Mouse (Mus musculus) C2C12 (cell line): ENCODE results near the gene Gpx5.

Source experiments
- CEBPB ChIP-seq: IDR thresholded peaks from one replicate; pipeline ENCODE4 v1.6.1; 2011; ENCODE audit warnings: low read depth, mild to moderate bottlenecking, control low read depth, moderate library complexity
- CTCF ChIP-seq: IDR thresholded peaks from one replicate; pipeline ENCODE4 v1.5.1; 2011; ENCODE audit not compliant: control insufficient read depth, insufficient read depth, insufficient read length
- MAX ChIP-seq: IDR thresholded peaks from one replicate; pipeline ENCODE4 v1.6.1; 2011; ENCODE audit warnings: mild to moderate bottlenecking, control low read depth
- MYOD1 ChIP-seq: IDR thresholded peaks from one replicate; pipeline ENCODE4 v1.6.1; 2011; ENCODE audit warnings: low read depth; ENCODE audit not compliant: control insufficient read depth, insufficient read length
- USF1 ChIP-seq: IDR thresholded peaks from one replicate; pipeline ENCODE4 v1.6.1; 2011; ENCODE audit warnings: low read depth, mild to moderate bottlenecking, control low read depth, moderate library complexity

- TF ChIP-seq CTCF (no peak), USF1 (no peak), MAX (no peak), CEBPB (no peak), MYOD1 (no peak)
These were observed 20.3 kb upstream of the Gpx5 start for GRCm38 (mm10) chr13:21312854-21313253.
